Mouse (Mus musculus) stomach, postnatal 0 days (tissue): ENCODE measurements around the gene Syde1. TPM values are rescaled to one million over a fixed set of nuclear protein-coding genes. Genes with fewer than 3 reads are reported as not detected.

Source experiments
- ATAC-seq: fragments of 200-750 bp; cut with Nextera tagmentation; 2 replicates; pipeline ENCODE4 v1.8.0; 2017; ENCODE audit not compliant: low FRiP score, low TSS enrichment
- DNase-seq: peaks from one replicate; pipeline ENCODE4 v3.0.0-alpha.2; 2016; ENCODE audit warnings: low spot score
- H3K27ac ChIP-seq: fragments of 300-500 bp; sonication (generic); replicated peaks from 2 replicates; pipeline ENCODE4 v1.5.1; 2014; ENCODE audit warnings: mild to moderate bottlenecking, control low read depth
- H3K27me3 ChIP-seq: fragments of 300-500 bp; sonication (generic); 2 replicates; pipeline ENCODE4 v1.6.1; 2014; ENCODE audit warnings: low read length; ENCODE audit not compliant: control insufficient read depth, insufficient read depth
- H3K36me3 ChIP-seq: fragments of 300-500 bp; sonication (generic); 2 replicates; pipeline ENCODE4 v1.6.1; 2014; ENCODE audit warnings: low read length, mixed read lengths; ENCODE audit not compliant: control insufficient read depth, insufficient read depth
- H3K4me1 ChIP-seq: fragments of 300-500 bp; sonication (generic); replicated peaks from 2 replicates; pipeline ENCODE4 v1.6.1; 2014; ENCODE audit warnings: antibody characterized with exemption; ENCODE audit not compliant: control insufficient read depth, insufficient read depth
- H3K4me2 ChIP-seq: fragments of 300-500 bp; sonication (generic); replicated peaks from 2 replicates; pipeline ENCODE4 v1.6.1; 2014; ENCODE audit warnings: low read depth, mild to moderate bottlenecking, control low read depth, moderate library complexity
- H3K4me3 ChIP-seq: fragments of 300-500 bp; sonication (generic); 2 replicates; pipeline ENCODE4 v1.5.1; 2014; ENCODE audit warnings: low read depth, low read length, control low read depth
- H3K9ac ChIP-seq: fragments of 300-500 bp; sonication (generic); 2 replicates; pipeline ENCODE4 v1.6.1; 2014; ENCODE audit warnings: mild to moderate bottlenecking, low read length, control low read depth, mixed read lengths
- H3K9me3 ChIP-seq: fragments of 300-500 bp; sonication (generic); 2 replicates; pipeline ENCODE4 v1.6.1; 2016; ENCODE audit warnings: low read length; ENCODE audit not compliant: control insufficient read depth
- CTCF ChIP-seq: IDR thresholded peaks from 2 replicates; pipeline ENCODE4 v1.5.1; 2016; ENCODE audit warnings: antibody characterized with exemption, low read depth, mild to moderate bottlenecking, moderate library complexity
- EP300 ChIP-seq: optimal IDR thresholded peaks from 2 replicates; pipeline ENCODE3; 2016; ENCODE audit warnings: antibody characterized with exemption
- WGBS: fragments of 180-500 bp; shearing (Covaris S2); extraction: QIAGEN DNeasy Blood & Tissue Kit; methylation state at CpG from one replicate; pipeline ENCODE4 v1.1.7; 2014; 5-methylcytosine and 5-hydroxymethylcytosine counted together
- polyA plus RNA-seq: library from polyadenylated mRNA; unstranded; fragments of >200 nt; fragmentation: Nextera tagmentation; extraction: Ambion mirVana; gene quantifications from 2 replicates; pipeline ENCODE4 v1.2.1, GENCODE M21; 2015

Syde1 gene
- polyA plus RNA-seq, 1 experiment from 2014 or later = 5.8 TPM

DNA sequence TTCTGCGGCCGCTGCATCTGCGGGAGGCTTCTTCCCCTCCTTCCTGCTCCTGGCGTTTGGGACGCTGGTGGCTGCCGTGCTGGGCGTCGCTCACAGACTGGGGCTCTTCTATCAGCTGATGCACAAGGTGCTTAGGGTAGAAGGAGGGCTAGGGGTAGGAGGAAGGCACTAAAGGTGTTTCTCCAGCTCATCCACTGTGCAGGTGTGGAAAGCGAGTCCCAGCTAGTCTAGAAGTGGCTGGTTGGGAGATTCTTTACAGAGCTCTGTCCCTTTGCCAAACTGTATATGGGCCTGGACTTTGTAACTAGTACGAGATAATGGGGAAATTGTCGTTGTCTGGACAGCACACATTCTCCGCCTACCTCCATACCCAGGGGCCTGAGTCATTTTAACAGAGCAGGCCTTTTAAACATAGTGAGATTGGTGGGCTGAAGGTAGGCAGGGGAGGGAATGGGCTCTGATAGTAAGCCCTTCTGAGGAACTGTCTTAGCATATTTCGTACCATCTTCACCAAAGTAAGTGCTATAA, 16.6 kb downstream of the Syde1 start:
- Histone ChIP-seq H3K9ac (peak overlapping the region; percentile 77), H3K27ac (peak overlapping the region; percentile 96), H3K4me3 (peak overlapping the region; percentile 68), H3K4me1 (no peaks in the 10 kb centered on the region), H3K36me3 (peaks cover 10% of the 10 kb centered on the region), H3K27me3 (no peaks in the 10 kb centered on the region), H3K4me2 (peak overlapping the region; percentile 75), H3K9me3 (no peaks in the 10 kb centered on the region)
- peak; percentile 25 for ATAC-seq
- peak; percentile 24 for DNase-seq
- TF ChIP-seq EP300 (no peak), CTCF (no peak)
- WGBS = 8% methylated on average over 13 of the region's 13 CpGs

DNA sequence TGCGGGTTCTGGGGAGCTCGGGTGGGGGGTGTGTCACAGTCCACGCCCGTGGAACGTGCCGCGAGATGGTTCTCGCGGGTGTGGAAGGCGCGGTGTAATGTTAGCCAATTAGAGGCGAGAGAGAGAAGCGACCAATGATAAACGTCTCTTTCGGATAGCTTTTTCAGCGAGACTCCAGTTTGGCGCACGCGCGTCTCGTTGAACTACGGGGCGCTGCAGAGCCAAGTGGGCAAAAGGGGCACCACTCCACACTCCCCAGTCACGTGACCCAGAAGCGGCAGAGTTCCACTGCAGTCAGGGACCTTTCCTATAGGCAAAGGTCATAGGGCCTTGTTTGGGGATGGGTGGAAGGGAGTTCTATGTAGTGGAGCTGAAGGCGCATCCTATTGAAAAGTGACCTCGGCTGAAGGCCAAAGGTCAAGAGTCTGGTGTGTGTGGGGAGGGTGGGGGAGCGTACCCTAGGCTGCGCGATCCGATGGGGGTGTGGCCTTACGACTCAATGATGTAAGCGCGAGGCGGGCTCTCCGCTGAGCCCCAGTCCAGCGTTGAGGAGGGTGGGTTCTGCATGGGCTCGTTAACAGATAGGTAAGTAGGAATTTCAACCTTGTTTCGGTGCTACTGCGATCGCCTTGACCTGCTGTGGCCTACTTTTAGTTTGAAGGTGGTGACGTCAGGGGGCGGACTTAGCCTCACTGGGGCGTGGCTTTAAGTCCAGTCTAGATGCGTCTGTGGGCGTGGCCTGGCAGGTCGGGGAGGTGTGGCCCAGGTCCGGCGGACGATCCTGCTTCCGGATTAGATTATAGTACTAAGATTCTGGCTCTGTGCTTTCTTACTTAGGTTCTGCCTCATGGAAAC, 17.3 kb downstream of the Syde1 start, which contains the start of gene Ilvbl:
Gene Ilvbl, plus strand, starts transcription at position 97 of the 855 bp plus-strand sequence.
- ATAC-seq = peak; percentile 91
- TF ChIP-seq EP300 = no peak
- peak; percentile 52 for TF ChIP-seq CTCF
- Histone ChIP-seq H3K9ac (peak within 1 kb of the TSS; percentile 77), H3K36me3 (peaks cover 10% of the 10 kb centered on the region), H3K9me3 (no peaks in the 10 kb centered on the region), H3K4me2 (peak within 1 kb of the TSS; percentile 75), H3K27me3 (no peaks in the 10 kb centered on the region), H3K4me3 (peak within 1 kb of the TSS; percentile 68), H3K27ac (peak within 1 kb of the TSS; percentile 96), H3K4me1 (no peaks in the 10 kb centered on the region)
- DNase-seq = peak; percentile 95
- under 1% methylated on average over 51 of the region's 51 CpGs for WGBS

DNA sequence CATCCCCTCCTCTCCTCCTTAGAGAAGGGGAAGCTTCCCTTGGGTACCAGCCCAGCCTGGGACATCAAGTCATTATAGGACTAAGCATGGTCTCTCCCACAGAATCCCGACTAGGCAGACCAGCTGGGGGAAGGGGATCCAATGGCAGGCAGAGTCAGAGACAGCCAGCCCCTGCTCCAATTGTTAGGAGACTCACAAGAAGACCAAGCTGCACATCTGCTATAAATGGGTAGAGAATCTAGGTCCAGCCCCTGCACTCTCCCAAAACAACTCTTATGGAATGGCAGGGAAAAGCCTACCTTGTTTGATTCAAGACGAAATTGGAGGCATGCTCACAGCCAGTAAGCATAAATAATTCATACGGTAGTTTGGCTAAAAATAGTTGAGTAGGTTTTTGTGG, 18.5 kb downstream of the Syde1 start:
- Histone ChIP-seq H3K36me3 (peaks cover 8% of the 10 kb centered on the region; the same call in 1 of the 2 replicates), H3K4me3 (no peak overlapping the region), H3K4me1 (no peaks in the 10 kb centered on the region), H3K4me2 (no peak overlapping the region), H3K9ac (no peak overlapping the region), H3K27me3 (no peaks in the 10 kb centered on the region), H3K27ac (no peak overlapping the region), H3K9me3 (no peaks in the 10 kb centered on the region)
- ATAC-seq = no peak
- 62% methylated on average over 3 of the region's 3 CpGs for WGBS
- TF ChIP-seq EP300 (no peak), CTCF (no peak)
- DNase-seq = no peak

DNA sequence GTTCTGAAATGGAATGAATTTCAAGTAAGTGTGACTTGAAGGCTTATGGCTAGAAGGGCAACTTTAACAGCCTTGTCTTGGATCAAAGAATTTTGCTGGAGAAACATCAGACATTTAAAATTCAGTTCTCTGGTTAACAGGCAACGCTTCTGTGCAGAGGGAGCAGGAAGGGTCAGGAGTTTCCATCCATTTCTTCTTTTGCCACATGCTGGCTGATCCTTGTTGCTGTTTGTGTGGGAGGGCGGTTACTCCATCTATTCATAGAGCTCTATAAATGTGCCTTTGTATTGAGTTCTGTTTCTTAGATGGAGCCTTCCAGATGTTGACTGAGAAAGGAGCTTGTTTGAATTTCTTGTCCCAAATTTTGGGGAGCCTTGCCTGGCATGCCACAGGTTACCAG, 20.9 kb downstream of the Syde1 start:
- ATAC-seq = no peak
- no peak overlapping the region for H3K4me3 ChIP-seq
- TF ChIP-seq EP300 (no peak), CTCF (no peak)
- H3K27me3 ChIP-seq = no peaks in the 10 kb centered on the region
- no peak overlapping the region for H3K9ac ChIP-seq
- H3K4me2 ChIP-seq = no peak overlapping the region
- no peaks in the 10 kb centered on the region for H3K9me3 ChIP-seq
- no peaks in the 10 kb centered on the region for H3K4me1 ChIP-seq
- H3K36me3 ChIP-seq = no peaks in the 10 kb centered on the region
- WGBS = 59% methylated on average over 2 of the region's 2 CpGs
- no peak for DNase-seq
- H3K27ac ChIP-seq = no peak overlapping the region

DNA sequence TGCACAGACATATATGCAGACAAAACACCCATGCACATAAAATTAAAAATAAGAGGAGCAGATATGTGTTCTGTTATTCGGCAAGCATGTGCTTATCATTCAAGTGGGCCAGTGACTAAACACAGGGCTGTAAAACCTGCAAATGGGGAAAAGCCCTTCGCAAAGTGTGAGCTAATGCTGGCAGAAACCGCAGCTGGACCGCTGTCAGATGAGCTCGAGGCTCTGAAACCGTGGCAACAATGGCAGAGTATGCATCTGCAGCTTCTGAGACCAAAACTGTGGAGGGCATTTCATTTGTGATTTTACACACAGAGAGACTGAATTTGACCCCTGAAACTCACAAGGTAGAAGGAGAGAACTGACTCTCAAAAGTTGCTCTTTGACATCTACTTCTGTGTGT, 21.3 kb downstream of the Syde1 start:
- Histone ChIP-seq H3K4me1 (no peaks in the 10 kb centered on the region), H3K27ac (no peak overlapping the region), H3K9ac (no peak overlapping the region), H3K4me2 (no peak overlapping the region), H3K27me3 (no peaks in the 10 kb centered on the region), H3K36me3 (no peaks in the 10 kb centered on the region), H3K4me3 (no peak overlapping the region), H3K9me3 (no peaks in the 10 kb centered on the region)
- DNase-seq (no peak), ATAC-seq (no peak)
- 73% methylated on average over 6 of the region's 6 CpGs for WGBS
- TF ChIP-seq CTCF (no peak), EP300 (no peak)

DNA sequence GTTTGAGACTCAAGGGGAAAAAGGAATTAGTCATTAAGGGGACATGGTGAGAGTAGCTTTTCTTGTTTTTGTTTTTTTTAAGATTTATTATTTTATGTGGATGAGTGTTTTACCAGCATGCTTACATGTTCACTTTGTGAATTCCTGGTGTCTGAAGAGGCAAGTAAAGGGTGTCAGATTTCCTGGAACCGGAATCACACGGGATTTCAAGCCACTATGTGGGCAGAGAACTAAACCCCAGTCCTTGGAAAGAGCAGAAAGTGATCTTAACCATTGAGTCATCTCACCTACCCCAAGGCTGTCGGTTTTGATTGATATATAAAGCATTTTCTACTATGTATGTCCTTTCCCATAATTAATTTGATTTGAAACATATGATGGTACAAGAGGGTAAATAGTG, 22.1 kb downstream of the Syde1 start:
- H3K27ac ChIP-seq = no peak overlapping the region
- H3K9ac ChIP-seq = no peak overlapping the region
- TF ChIP-seq CTCF = no peak
- TF ChIP-seq EP300 = no peak
- no peak for DNase-seq
- H3K27me3 ChIP-seq = no peaks in the 10 kb centered on the region
- WGBS = 42% methylated on average over 3 of the region's 3 CpGs
- H3K4me2 ChIP-seq = no peak overlapping the region
- H3K9me3 ChIP-seq = no peaks in the 10 kb centered on the region
- H3K4me3 ChIP-seq = no peak overlapping the region
- ATAC-seq = no peak
- H3K36me3 ChIP-seq = no peaks in the 10 kb centered on the region
- no peaks in the 10 kb centered on the region for H3K4me1 ChIP-seq
